Mouse (Mus musculus): ENCODE results near the gene Arpc3. TPM values are rescaled to one million over a fixed set of nuclear protein-coding genes. Genes with fewer than 3 reads are reported as not detected.
"Not testable (repeated sequence)": the region's sequence is repeated elsewhere in the genome, so short reads cannot be mapped to it uniquely, and the experiment has no call there.

Arpc3 gene
- total RNA-seq, 2 experiments from 2014 or later, result 211 to 225 TPM

- no peak for DNase-seq (ENCODE audit: low spot score in 2 of 2)
- intact Hi-C loops (cut with DNase I), result loop anchor here (5.0 kb wide), 1 partner anchor 304 kb away; no protein-coding TSS in a partner anchor
Measured at GRCm38 (mm10) chr5:122423083-122423482, 31.4 kb downstream of the Arpc3 start.

- DNase-seq (ENCODE audit: low spot score in 2 of 2), result no peak
- intact Hi-C loops (cut with DNase I), result no loop called here
Measured at GRCm38 (mm10) chr5:122425550-122425949, 33.9 kb downstream of the Arpc3 start.

GRCm38 (mm10) chr5:122430036-122430775, 38.5 kb downstream of the Arpc3 start:
- intact Hi-C loops (cut with DNase I), result no loop called here
- DNase-seq (ENCODE audit: low spot score in 2 of 2), result no peak

GRCm38 (mm10) chr5:122431221-122431620, 39.5 kb downstream of the Arpc3 start:
- intact Hi-C loops (cut with DNase I), result no loop called here
- DNase-seq (ENCODE audit: low spot score in 2 of 2), result no peak

- intact Hi-C loops (cut with DNase I), result no loop called here
- no peak for DNase-seq (ENCODE audit: low spot score in 2 of 2)
Measured at GRCm38 (mm10) chr5:122434541-122434940, 42.9 kb downstream of the Arpc3 start.

- intact Hi-C loops (cut with DNase I), result no loop called here
- no peak for DNase-seq (ENCODE audit: low spot score in 2 of 2)
Measured at GRCm38 (mm10) chr5:122439400-122440094, 47.9 kb downstream of the Arpc3 start.

GRCm38 (mm10) chr5:122440095-122440630, 48.5 kb downstream of the Arpc3 start:
- no peak for DNase-seq (ENCODE audit: low spot score in 2 of 2)
- intact Hi-C loops (cut with DNase I), result no loop called here

GRCm38 (mm10) chr5:122444492-122444891, 52.8 kb downstream of the Arpc3 start:
- intact Hi-C loops (cut with DNase I), result no loop called here
- no peak for DNase-seq (ENCODE audit: low spot score in 2 of 2)

GRCm38 (mm10) chr5:122445051-122445610, 53.5 kb downstream of the Arpc3 start:
- DNase-seq (ENCODE audit: low spot score in 2 of 2), result no peak
- intact Hi-C loops (cut with DNase I), result no loop called here

GRCm38 (mm10) chr5:122447857-122448256, 56.2 kb downstream of the Arpc3 start:
- intact Hi-C loops (cut with DNase I), result no loop called here
- DNase-seq (ENCODE audit: low spot score in 2 of 2), result no peak

- intact Hi-C loops (cut with DNase I), result no loop called here
- DNase-seq (ENCODE audit: low spot score in 2 of 2), result no peak
Measured at GRCm38 (mm10) chr5:122448869-122449268, 57.2 kb downstream of the Arpc3 start.

- DNase-seq (ENCODE audit: low spot score in 2 of 2), result no peak
- intact Hi-C loops (cut with DNase I), result no loop called here
Measured at GRCm38 (mm10) chr5:122449946-122450345, 58.3 kb downstream of the Arpc3 start.

GRCm38 (mm10) chr5:122450913-122451317, 59.2 kb downstream of the Arpc3 start:
- intact Hi-C loops (cut with DNase I), result no loop called here
- no peak for DNase-seq (ENCODE audit: low spot score in 2 of 2)

- intact Hi-C loops (cut with DNase I), result no loop called here
- DNase-seq (ENCODE audit: low spot score in 2 of 2), result no peak
Measured at GRCm38 (mm10) chr5:122451324-122451723, 59.6 kb downstream of the Arpc3 start.

- no peak for DNase-seq (ENCODE audit: low spot score in 2 of 2)
- intact Hi-C loops (cut with DNase I), result no loop called here
Measured at GRCm38 (mm10) chr5:122452194-122452593, 60.5 kb downstream of the Arpc3 start.

GRCm38 (mm10) chr5:122453188-122453587, 61.5 kb downstream of the Arpc3 start:
- DNase-seq (ENCODE audit: low spot score in 2 of 2), result no peak
- intact Hi-C loops (cut with DNase I), result no loop called here

- no peak for DNase-seq (ENCODE audit: low spot score in 2 of 2)
- intact Hi-C loops (cut with DNase I), result no loop called here
Measured at GRCm38 (mm10) chr5:122454442-122454841, 62.8 kb downstream of the Arpc3 start.

GRCm38 (mm10) chr5:122454883-122455282, 63.2 kb downstream of the Arpc3 start:
- intact Hi-C loops (cut with DNase I), result loop anchor here (5.0 kb wide), 1 partner anchor 37 kb away; no protein-coding TSS in a partner anchor

GRCm38 (mm10) chr5:122455584-122455983, 63.9 kb downstream of the Arpc3 start:
- no peak for DNase-seq (ENCODE audit: low spot score in 2 of 2)
- intact Hi-C loops (cut with DNase I), result loop anchor here (5.0 kb wide), 1 partner anchor 37 kb away; no protein-coding TSS in a partner anchor

More at GRCm38 (mm10) chr5:122454883-122455282, 63.2 kb downstream of the Arpc3 start:
- DNase-seq (ENCODE audit: low spot score in 2 of 2), result no peak

GRCm38 (mm10) chr5:122457054-122457453, 65.4 kb downstream of the Arpc3 start:
- DNase-seq (ENCODE audit: low spot score in 2 of 2), result not testable (repeated sequence)
- intact Hi-C loops (cut with DNase I), result loop anchor here (5.0 kb wide), 1 partner anchor 35 kb away; no protein-coding TSS in a partner anchor
